Mouse (Mus musculus): ENCODE measurements at regions not wholly inside any gene's neighbourhood (a gene's known extent, or its start where the extent isn't known, plus 50 kb on each side); places are given as distances from the start of the nearest gene placed in this dataset.

DNA sequence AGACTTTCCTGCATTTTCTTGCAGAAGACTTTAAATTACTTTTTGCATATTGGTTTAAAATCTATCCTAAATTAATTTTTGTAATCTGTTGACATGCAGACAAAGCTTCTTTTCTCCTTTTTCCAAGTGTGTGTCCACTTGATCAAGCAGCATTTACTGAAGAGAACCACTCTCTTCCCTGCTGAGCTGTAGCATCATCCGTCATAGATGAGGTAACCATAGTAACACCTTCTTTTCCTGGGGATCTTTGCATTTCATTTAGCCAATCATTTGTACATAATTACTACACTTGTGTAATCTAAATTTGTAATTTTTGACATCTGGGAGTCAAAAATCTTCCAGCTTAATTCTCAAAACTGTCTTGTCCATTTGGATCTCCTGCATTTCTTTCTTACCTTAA lies 53.2 kb upstream of the Dnajc1 start:
- DNase-seq = no peak

Measured in right cerebral cortex, postnatal 4 days (tissue).